ENCODE assay signal across 20 mouse cellular contexts in genomic region chr19:60973508-60973907, GRCm38 (mm10).
"Had no signal": no experiment of that assay in that cellular context is flagged by ENCODE, and none has a peak within 500 bp of the region (broad histone marks: within the 10 kb centered on the region; RNA-seq: fewer than 3 reads in every experiment).

No protein-coding gene starts in this region.

- DNase-seq: lung, adult 18-20 months; lung, embryonic 14.5 days; lung, postnatal 4 days; midbrain, embryonic 14.5 days; retina, postnatal 1 day; right cerebral cortex, adult 18-20 months; right cerebral cortex, postnatal 25 days; right cerebral cortex, postnatal 4 days; spleen, adult 18-20 months; thymus, adult 2 months; thymus, postnatal 25 days; thymus, postnatal 4 days had no signal

- H3K27ac ChIP-seq: midbrain, embryonic 10.5 days; midbrain, embryonic 12.5 days; neural tube, embryonic 13.5 days; neural tube, embryonic 15.5 days; stomach, embryonic 15.5 days; stomach, postnatal 0 days had no signal

- H3K36me3 ChIP-seq: midbrain, embryonic 10.5 days; midbrain, embryonic 12.5 days; neural tube, embryonic 13.5 days; neural tube, embryonic 15.5 days; stomach, embryonic 15.5 days had no signal

- H3K9ac ChIP-seq: lung, embryonic 14.5 days; midbrain, embryonic 12.5 days; neural tube, embryonic 13.5 days; neural tube, embryonic 15.5 days; stomach, embryonic 15.5 days had no signal

- ATAC-seq: midbrain, embryonic 16.5 days had no signal

- H3K27me3 ChIP-seq: midbrain, embryonic 12.5 days; neural tube, embryonic 13.5 days; neural tube, embryonic 15.5 days; stomach, embryonic 15.5 days had no signal

- H3K9me3 ChIP-seq: midbrain, embryonic 10.5 days; midbrain, embryonic 12.5 days; neural tube, embryonic 13.5 days; neural tube, embryonic 15.5 days; stomach, embryonic 15.5 days had no signal

- H3K4me1 ChIP-seq: midbrain, embryonic 10.5 days; midbrain, embryonic 12.5 days; neural tube, embryonic 13.5 days; neural tube, embryonic 15.5 days; stomach, embryonic 15.5 days had no signal

- H3K4me2 ChIP-seq: lung, embryonic 14.5 days; midbrain, embryonic 12.5 days; neural tube, embryonic 13.5 days; neural tube, embryonic 15.5 days; stomach, embryonic 15.5 days had no signal

- H3K4me3 ChIP-seq: midbrain, embryonic 10.5 days; midbrain, embryonic 12.5 days; myocyte; neural tube, embryonic 13.5 days; neural tube, embryonic 15.5 days; stomach, embryonic 15.5 days had no signal
